Mouse (Mus musculus) G1E (cell line): Measurements from ENCODE around the gene Il1rn. TPM values are rescaled to one million over a fixed set of nuclear protein-coding genes. Genes with fewer than 3 reads are reported as not detected.

Source experiments
- ATAC-seq: 2 replicates; pipeline ENCODE4 v1.8.0; 2016; ENCODE audit warnings: mild to moderate bottlenecking; ENCODE audit not compliant: insufficient number of reproducible peaks, poor library complexity, low FRiP score, severe bottlenecking; ENCODE audit errors: extremely low read depth
- DNase-seq: peaks from one replicate; pipeline ENCODE4 v3.0.0; 2012; ENCODE audit warnings: low spot score
- H3K27me3 ChIP-seq: 2 replicates; pipeline ENCODE4 v1.6.1; 2012; ENCODE audit warnings: mild to moderate bottlenecking, low read length, inconsistent platforms; ENCODE audit not compliant: insufficient read depth
- H3K36me3 ChIP-seq: replicated peaks from 2 replicates; pipeline ENCODE3; 2012; ENCODE audit warnings: mild to moderate bottlenecking, inconsistent platforms
- H3K4me1 ChIP-seq: 2 replicates; pipeline ENCODE4 v1.6.1; 2012; ENCODE audit warnings: low read depth, low read length, inconsistent platforms, mixed read lengths; ENCODE audit not compliant: insufficient read depth
- H3K4me3 ChIP-seq: 2 replicates; pipeline ENCODE4 v1.5.1; 2012; ENCODE audit warnings: low read depth, mild to moderate bottlenecking, inconsistent platforms, low read length, moderate library complexity, mixed read lengths
- H3K9me3 ChIP-seq: replicated peaks from 2 replicates; pipeline ENCODE4 v1.6.1; 2012; ENCODE audit warnings: inconsistent platforms
- CTCF ChIP-seq: IDR thresholded peaks from 2 replicates; pipeline ENCODE4 v1.5.1; 2012; ENCODE audit warnings: low read depth, low read length, inconsistent platforms, mixed read lengths
- GATA1 ChIP-seq: IDR thresholded peaks from 2 replicates; pipeline ENCODE4 v1.6.1; 2012; ENCODE audit warnings: borderline replicate concordance, low read length, inconsistent platforms, mixed read lengths
- GATA2 ChIP-seq: IDR thresholded peaks from 2 replicates; pipeline ENCODE4 v1.6.1; 2012; ENCODE audit warnings: low read depth, low read length, inconsistent platforms, borderline replicate concordance
- POLR2AphosphoS5 ChIP-seq: IDR thresholded peaks from 2 replicates; pipeline ENCODE4 v1.6.1; 2012; ENCODE audit warnings: low read depth, low read length, inconsistent platforms; ENCODE audit not compliant: insufficient replicate concordance
- TAL1 ChIP-seq: conservative IDR thresholded peaks from 2 replicates; pipeline ENCODE4 v1.6.1; 2012; ENCODE audit warnings: low read depth, low read length, inconsistent platforms, mixed read lengths
- polyA plus RNA-seq: library from polyadenylated mRNA; stranded (reverse); fragments of >175 nt; gene quantifications from 2 replicates; pipeline ENCODE4 v1.2.3, GENCODE M21; 2012
- total RNA-seq, 2 experiments: library from RNA; stranded (forward) in 1 of 2; stranded (reverse) in 1 of 2; fragments of 200-1000 nt in 1 of 2; fragments of >200 nt in 1 of 2; fragmentation: Nextera tagmentation in 1 of 2; gene quantifications; 2 replicates each; pipeline ENCODE4 v1.2.3; 2014 to 2017

Il1rn gene
- total and polyA plus RNA-seq, 3 experiments, result 0.22 TPM; not detected in 2

DNA sequence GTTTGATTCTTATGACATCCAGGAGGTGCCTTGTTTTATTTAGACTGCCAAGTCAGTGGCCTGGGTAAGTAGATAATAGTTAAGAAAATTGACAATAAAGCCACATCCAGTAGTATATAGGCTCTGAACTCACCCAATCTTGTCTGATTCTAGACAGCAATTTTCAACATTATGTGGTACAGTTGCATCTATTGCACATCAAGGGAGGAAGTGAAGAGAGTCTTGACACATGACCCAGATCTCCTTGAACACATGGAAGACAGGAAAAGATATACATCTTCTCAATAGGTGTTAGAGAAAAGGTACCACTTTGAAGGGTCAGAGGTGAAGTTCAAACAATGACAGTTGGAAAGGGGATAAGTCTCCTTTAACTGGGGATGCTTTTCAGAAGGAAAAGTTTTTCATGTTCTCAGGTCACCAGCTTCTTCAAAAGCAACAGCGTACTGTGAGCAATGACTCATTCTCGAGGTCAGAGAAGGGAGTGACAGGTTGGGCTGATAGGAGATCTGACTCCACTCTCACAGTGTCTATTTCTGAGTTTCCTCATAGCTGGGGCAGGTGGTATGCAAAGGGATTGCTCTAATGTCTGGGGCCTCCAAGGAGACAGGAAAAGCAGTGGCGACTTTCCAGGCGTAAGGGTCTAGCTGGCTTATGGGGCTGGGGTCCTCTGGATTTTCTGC, 18.6 kb upstream of the Il1rn start:
- Histone ChIP-seq H3K27me3 (no peaks in the 10 kb centered on the region), H3K4me1 (no peaks in the 10 kb centered on the region), H3K9me3 (no peaks in the 10 kb centered on the region), H3K36me3 (no peaks in the 10 kb centered on the region), H3K4me3 (no peak overlapping the region)
- no peak for ATAC-seq
- TF ChIP-seq TAL1 (no peak), POLR2AphosphoS5 (no peak), GATA2 (no peak), GATA1 (no peak), CTCF (no peak)
- DNase-seq, result no peak

DNA sequence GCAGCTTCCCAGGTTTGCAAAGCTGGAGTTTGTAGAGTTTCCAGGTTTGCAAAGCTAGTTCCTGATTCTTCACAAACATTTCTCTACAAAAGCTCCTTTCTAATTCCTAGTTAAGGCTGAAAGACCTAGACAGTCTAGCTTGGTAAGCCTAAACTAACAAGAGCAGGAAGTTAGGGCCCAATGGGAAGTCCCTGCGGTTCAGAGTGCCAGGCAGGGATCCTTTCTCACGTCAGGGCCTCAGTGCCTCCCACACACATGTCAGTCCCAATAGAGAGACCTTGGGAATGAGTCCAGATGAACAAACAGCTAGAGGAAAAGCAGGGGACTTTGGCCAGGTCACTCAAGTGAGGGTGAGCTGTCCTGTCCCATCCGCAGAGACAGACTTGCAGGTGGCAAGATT, 1.3 kb upstream of the Il1rn start:
- Histone ChIP-seq H3K4me3 (no peak overlapping the region), H3K9me3 (no peaks in the 10 kb centered on the region), H3K4me1 (no peaks in the 10 kb centered on the region), H3K27me3 (no peaks in the 10 kb centered on the region), H3K36me3 (no peaks in the 10 kb centered on the region)
- no peak for TF ChIP-seq POLR2AphosphoS5
- TF ChIP-seq TAL1, result no peak
- TF ChIP-seq GATA2, result no peak
- ATAC-seq (no peak), DNase-seq (no peak)

DNA sequence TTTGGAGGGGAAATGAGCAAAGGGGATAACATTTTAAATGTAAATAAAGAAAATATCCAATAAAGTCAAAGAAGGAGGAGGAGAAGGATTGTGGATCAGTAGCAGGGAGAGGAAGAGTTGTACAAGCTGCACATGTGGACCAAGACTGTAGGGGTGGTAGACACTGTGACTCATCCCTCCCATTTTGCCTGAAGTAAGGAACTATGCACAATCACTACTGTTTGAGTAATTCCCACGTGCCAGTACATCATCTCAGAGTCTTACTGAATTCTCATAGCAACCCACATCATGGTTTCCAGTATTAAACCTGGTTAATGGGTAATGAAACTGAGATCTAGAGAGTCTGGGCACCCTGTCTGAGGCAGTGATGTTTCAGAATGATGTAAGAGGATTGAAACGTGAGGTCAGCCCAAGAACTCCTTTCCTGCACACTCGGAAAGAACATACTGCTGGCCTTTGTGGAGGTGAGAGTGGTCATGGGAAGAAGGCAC, 4.8 kb downstream of the Il1rn start:
- Histone ChIP-seq H3K27me3 (no peaks in the 10 kb centered on the region), H3K4me3 (no peak overlapping the region), H3K36me3 (no peaks in the 10 kb centered on the region), H3K9me3 (no peaks in the 10 kb centered on the region), H3K4me1 (no peaks in the 10 kb centered on the region)
- ATAC-seq (no peak), DNase-seq (no peak)
- TF ChIP-seq TAL1 (no peak), CTCF (no peak), GATA1 (no peak), GATA2 (no peak), POLR2AphosphoS5 (no peak)

DNA sequence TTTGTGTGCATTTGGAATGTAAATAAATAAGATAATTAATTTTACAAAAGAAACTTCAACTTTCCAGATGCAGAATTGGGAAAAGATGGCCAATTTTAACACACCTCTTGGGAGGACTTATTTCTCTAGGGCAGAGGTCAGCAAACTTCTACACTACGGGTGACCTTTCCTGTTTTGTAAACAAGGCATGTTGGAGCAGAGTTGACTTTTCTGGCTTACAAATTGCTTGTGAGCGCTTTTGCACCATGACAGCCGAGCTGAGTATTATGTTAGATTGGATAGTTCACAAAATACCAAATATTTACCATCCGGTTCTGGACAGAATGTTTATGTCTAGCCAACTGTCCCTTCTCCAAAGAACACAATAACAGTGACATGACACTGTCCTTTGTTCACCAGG, 8.0 kb downstream of the Il1rn start:
- ATAC-seq (no peak), DNase-seq (no peak)
- Histone ChIP-seq H3K9me3 (no peaks in the 10 kb centered on the region), H3K4me1 (no peaks in the 10 kb centered on the region), H3K36me3 (no peaks in the 10 kb centered on the region), H3K4me3 (no peak overlapping the region), H3K27me3 (no peaks in the 10 kb centered on the region)
- TF ChIP-seq POLR2AphosphoS5 (no peak), TAL1 (no peak), CTCF (no peak), GATA1 (no peak), GATA2 (no peak)

DNA sequence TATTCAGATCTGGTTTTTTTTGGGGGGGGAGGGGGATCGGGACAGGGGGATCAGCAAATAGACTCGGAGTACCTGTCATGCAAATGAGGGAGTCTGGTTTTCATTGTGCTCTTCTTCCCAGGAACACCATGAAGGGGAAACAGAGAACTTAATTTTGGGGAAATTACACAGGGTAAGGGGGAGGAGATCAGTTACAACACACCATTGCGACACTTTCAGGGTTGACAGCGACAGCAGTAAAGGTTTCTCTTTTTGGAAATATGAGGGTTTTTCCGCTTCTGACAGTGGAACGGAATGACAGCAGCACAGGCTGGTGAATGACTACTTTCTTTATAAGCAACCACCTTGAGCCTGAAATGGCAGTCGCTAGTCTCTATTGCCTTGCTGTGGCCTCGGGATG, 8.4 kb downstream of the Il1rn start:
- Histone ChIP-seq H3K4me1 (no peaks in the 10 kb centered on the region), H3K27me3 (no peaks in the 10 kb centered on the region), H3K36me3 (no peaks in the 10 kb centered on the region), H3K4me3 (no peak overlapping the region), H3K9me3 (no peaks in the 10 kb centered on the region)
- no peak for DNase-seq
- ATAC-seq, result no peak
- TF ChIP-seq TAL1 (no peak), GATA1 (no peak), POLR2AphosphoS5 (no peak), CTCF (no peak), GATA2 (no peak)

DNA sequence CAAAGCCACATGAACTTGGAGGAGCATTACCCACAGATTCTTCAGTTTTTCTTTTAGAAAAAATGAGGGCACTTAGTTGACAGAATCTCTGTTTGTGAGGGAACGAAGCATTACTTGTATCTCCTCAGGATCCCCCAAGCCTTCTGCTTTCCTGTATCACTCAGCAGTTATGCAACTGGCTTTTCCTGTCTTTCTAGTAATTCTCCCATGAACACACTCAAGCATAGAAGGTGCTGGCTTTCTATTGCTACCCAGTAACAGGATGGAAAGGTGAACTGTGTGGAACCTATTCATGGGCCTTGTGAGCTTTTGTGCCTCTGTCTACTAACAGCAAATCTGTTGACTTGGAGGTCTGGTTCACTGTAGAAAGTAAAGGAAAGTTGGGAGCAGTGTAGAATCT, 11.3 kb downstream of the Il1rn start:
- no peaks in the 10 kb centered on the region for H3K4me1 ChIP-seq
- H3K27me3 ChIP-seq, result no peaks in the 10 kb centered on the region
- H3K36me3 ChIP-seq, result no peaks in the 10 kb centered on the region
- no peak for TF ChIP-seq CTCF
- TF ChIP-seq POLR2AphosphoS5, result no peak
- no peak for TF ChIP-seq GATA2
- TF ChIP-seq TAL1, result no peak
- no peak for TF ChIP-seq GATA1
- DNase-seq (no peak), ATAC-seq (no peak)
- no peak overlapping the region for H3K4me3 ChIP-seq
- no peaks in the 10 kb centered on the region for H3K9me3 ChIP-seq
